Mouse (Mus musculus): ENCODE results near the gene Wdr37.

The Wdr37 gene

DNA sequence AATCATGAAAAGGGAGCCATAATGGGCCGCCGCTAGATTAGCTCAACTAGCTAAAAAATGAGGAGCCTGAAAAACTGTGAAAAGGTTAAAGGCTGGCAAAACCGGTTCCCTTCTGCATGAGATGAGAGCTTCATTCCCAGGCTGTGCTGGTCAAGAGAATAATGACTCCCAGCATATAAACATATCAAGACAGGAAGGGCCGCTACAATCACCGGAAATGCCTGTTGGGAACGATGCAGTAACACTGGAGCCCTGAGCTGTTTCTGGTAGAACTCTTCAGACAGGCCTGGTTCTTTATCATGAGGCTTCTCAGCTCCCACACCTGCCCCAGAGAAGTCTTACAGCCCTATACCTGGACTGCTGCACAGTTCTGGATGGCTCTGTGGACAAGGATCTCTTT is 31.8 kb downstream of the Wdr37 start:
- no peak for DNase-seq

DNA sequence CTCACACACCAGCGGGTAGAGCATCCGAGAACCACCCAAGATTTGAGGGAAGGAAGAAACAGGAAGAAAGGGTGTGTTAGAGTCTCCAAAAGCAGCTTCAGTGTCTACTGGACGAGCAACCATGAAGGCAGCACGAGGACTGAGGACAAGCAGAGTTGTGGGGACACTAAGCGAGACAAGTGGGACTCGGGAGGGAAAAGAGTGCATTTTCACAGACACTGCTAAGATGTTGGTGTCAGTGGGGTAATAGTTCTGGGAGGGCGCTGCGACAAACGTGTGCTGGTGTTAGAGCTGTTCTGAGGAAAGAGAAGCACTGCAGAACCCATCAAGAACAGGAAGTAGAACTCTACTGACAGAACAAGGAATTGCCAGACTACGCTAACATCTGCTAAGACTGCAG is 32.6 kb downstream of the Wdr37 start:
- no peak for DNase-seq

DNA sequence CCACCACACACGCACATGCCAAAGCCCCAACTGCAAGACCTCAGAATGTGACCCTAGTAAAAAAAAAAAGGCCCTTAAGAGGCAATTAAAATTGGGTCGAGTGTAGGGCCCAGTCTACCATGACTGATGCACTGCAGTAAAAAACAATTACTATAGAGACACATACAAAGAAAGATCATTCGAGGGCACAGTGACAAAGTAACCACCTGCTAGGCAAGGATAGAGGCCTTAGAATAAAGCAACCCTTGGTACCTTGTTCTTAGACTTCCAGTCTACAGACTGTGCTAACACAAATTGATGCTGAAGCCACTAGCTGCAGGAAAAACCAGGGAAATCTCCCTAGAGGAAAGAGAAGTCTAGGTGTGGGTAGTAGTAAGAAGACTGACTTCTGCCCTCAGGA is 33.3 kb downstream of the Wdr37 start:
- no peak for DNase-seq

DNA sequence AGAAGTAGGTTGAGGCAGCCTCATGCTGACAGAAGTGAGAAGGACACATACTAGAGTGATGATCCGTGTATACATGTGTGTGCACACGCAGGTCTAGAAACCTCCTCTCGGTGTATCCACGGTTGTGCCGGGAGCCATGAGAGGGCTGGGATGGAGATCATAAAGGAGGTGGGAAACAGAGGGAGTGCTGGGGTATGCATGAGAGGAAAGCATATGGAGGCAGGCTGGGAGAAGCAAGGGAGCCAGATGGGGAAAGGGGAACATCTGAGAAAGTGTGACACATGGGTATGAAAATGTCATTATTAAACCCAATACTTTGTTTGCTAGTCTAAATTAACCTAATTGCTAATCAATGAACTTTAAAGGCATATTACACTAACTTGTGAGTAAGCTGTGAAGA is 37.1 kb downstream of the Wdr37 start:
- DNase-seq: no peak

- DNase-seq: no peak
These were observed 40.0 kb downstream of the Wdr37 start for GRCm38 (mm10) chr13:8831546-8832251.

- DNase-seq: no peak
These were observed 41.0 kb downstream of the Wdr37 start for GRCm38 (mm10) chr13:8830696-8831095.

GRCm38 (mm10) chr13:8829784-8830183 is 41.9 kb downstream of the Wdr37 start:
- DNase-seq: no peak

DNA sequence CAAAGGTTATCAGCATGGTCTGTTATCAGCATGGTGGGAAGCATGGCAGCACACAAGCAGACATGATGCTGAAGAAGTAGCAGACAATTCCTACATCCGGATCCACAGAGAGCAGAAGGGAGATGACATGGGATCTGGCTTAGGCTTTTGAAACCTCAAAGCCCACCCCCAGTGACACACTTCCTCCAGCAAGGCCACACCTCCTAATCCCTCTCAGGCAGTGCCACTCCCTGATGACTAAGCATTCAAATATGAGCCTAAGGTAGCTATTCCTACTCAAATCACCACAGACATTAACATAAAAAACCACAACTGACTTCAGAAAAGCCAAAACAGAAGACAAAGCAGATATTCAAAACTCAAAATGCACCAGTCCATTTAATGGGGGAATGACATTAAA is 42.8 kb downstream of the Wdr37 start:
- no peak for DNase-seq

DNA sequence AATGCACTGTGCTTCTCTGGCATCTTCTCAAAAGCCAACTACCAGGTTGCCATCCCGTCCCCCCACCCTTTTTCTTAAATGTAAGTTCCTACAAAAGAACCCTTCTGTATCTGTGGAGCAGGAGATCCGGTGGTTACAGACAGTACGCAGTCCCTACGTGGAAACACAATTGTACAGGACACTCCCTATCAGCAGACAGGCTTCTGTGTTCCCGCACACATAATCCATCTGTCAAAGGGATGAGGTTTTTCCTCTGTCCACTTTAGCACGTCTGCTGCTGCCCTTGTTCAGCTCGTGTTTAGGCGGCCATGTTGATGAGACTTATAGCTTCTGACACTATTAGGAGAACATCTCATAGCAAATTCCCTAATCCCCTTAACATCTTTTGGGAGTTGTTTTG is 48.2 kb downstream of the Wdr37 start:
- DNase-seq: no peak

DNA sequence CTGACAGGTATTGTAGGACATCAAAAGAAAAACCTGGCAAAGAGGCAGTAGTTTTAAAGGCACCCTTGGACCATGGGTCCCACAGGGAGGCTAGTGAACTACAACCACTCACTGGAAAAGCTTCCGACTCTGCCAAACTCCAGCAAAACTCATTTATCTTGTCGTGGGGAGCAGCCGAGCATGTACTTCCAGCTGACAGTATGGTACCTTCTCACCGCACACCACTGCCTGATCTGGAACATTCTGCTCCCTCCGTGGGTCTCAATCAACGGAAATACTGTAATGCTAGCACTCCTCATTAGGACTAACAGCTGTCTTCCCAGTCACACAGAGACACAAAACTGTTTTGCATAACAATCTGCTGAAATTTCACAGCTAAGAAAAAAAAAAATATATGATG is 48.6 kb downstream of the Wdr37 start:
- DNase-seq: no peak

DNA sequence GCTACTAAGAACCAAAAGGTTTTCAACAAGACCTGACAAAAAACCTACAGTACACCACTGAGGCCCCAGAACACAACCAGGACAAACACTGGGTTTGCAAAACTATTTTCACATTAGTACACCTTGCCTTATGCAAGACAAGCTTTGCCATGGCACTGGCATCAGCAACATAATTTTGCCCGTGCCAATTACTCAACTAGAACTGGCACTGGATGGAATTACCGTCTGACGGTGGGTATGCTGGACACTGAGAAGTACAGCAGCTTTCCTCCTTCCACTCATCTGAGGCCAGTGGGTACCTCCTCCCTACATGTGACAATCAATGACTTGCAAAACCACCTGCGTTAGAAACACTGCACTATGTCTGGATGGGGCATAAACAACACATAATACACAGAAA is 49.5 kb downstream of the Wdr37 start:
- no peak for DNase-seq

DNA sequence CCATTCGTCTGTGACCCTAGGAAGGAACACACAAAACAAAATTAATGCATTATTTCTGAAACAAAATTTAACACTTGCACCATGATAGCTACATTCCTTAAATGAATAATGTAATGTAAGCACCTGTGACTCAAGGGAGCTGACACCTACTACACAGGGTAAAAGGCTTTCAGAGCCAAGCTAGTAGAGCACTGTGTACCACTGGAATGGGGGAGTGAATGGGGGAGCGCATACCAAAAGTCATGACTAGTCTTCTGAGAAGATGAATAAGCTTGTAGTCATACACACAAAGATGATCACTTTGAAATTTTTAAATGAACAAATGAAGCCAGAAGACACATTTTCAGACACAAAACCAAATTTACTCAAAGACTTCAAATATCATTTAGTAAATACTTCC is 65.8 kb downstream of the Wdr37 start:
- DNase-seq: no peak

DNA sequence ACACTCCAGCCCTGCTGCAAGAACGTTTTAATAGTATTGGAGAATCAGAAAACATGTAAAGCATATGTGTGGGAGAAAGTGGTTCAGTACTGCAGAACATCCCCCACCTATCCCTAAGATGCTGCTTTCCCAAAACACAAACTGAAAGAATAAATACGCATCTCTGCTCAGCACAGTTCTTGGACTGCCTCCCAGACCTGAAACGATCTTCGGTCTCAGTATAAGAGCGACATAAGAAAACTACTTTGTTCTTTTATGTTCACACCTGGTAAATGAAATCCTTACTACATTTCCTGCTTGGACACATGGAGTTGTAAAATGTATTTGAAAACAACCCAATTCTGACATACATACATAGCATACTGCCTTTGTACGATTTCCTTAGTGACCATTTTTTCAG is 71.1 kb downstream of the Wdr37 start:
- DNase-seq: no peak

- DNase-seq: no peak
These were observed 78.5 kb downstream of the Wdr37 start for GRCm38 (mm10) chr13:8793217-8793616.

GRCm38 (mm10) chr13:8785185-8785584 is 86.5 kb downstream of the Wdr37 start:
- DNase-seq: peak; percentile 67

DNA sequence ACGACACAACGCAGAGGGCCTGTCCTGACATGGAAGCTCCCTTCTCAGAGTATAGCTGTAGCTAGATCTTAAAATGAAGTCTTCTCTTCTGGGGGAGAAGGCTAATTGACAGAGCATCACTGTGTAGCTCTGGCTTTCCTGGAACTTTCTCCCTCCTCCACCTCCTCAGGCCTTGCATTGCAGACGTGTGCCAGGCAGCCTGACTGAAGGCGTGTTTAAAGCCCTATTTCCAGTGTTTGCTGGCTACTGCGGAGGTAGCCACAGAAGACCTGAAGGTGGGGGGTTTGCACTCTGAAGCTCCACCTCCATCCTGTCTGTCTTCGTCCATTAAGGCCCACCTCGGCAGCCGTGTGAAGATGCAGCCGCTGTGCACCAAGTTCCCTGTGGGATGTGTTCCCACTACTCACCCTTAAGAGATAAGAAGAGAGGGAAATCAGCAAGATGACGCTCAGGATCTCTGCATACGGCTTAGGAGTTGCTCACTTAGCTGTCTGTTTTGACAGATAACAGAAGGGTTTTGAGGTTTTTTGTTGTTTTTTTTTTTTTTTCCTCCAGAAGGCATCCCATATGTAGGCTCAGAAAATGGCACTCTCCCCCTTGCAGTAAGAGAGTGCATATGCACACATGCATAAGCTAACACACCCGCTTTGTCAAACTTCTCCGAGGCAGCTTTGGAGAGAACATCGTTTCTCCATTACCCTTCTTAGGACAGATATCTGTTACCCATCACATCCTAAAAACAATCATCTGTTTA is 87.2 kb downstream of the Wdr37 start:
- DNase-seq: no peak

DNA sequence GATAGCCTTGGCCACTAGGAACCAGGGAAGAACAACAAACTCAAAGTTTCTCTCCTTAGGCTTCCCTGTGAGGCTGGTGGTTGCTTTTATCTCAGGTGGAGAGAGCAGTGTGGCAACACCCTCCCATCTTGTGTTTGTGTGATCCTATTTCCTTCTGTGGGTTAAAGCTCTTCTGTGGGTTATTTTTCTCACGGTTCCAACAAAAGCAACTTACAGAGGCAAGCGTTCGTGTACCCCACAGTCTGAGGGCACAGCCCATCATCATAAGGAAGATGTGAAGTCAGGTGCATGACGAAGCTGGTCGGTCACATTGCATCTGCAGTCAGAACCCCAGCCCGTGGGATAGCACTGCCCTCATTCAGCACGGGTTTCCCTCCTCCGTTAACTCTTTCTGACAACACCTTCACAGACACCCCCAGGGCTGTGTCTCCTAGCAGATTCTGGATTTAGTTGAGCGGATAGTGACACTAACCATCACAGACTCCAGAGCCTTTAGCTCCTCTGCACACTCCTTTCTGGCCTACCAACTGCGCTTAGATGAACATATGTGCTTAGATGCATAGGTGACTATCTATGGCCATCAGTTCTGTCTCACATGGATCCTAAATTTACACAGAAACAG is 87.9 kb downstream of the Wdr37 start:
- no peak for DNase-seq

DNA sequence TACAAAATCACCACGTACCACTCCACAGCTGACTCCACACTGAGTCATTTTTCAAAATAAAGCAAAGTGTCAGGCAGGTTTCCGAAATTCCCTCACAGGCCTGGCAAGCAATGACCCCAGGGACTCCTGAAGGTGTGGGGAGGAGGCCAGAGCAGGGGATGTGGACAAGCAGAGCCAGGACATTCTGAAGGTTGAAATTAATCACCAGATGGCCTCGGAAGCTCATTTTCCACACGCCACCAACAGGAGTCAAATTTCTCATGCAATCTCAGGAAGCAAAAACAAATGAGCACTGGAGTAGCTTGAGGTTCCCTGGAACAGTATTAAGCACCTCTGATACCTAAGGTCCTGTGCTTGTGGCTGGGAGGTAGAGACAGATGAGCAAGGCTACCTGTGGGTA is 89.1 kb downstream of the Wdr37 start:
- no peak for DNase-seq

DNA sequence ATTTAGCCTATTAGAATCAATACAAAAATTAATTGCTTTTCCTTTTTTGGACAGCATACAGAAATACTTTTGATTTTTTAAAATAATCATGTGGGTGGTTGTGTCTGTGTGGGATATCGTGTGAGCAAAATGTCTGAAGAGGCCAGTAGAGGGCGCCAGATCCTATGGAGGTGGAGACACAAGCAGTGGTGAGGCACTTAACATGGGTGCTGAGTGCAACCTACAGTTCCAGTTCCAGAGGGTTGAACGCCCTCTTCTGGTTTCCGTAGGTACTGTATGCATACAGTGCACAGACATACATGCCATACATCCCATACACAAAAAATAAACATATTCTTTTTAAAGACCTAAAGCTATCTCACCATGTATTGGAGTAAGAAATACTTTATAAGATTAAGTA is 91.3 kb downstream of the Wdr37 start:
- no peak for DNase-seq

DNA sequence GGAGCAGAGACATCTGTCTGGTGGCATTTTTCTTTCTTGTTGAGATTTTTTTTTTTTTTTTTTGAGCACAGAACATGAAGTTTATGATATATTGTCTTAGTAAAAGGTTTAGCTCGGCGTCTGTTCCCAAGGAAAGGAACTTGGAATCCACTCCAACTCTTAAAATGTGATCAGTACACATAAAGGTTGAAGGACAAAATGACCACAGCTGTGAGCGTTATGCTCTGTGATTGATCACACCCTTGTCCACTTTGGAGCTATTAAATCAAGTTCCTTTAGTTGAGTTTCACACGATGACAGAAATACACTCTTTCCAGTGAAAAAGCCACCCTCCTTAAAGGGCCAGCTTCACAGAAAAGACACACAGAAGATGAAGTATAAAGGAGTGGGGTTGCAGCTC is 101.1 kb downstream of the Wdr37 start:
- no peak for DNase-seq

- no peak for DNase-seq
These were observed 102.0 kb downstream of the Wdr37 start for GRCm38 (mm10) chr13:8769654-8770227.

- no peak for DNase-seq
These were observed 110.8 kb downstream of the Wdr37 start for GRCm38 (mm10) chr13:8760940-8761339.

Measured in right cerebral cortex, postnatal 25 days (tissue).